ENCODE assay signal across 22 mouse cellular contexts in the genomic region with DNA sequence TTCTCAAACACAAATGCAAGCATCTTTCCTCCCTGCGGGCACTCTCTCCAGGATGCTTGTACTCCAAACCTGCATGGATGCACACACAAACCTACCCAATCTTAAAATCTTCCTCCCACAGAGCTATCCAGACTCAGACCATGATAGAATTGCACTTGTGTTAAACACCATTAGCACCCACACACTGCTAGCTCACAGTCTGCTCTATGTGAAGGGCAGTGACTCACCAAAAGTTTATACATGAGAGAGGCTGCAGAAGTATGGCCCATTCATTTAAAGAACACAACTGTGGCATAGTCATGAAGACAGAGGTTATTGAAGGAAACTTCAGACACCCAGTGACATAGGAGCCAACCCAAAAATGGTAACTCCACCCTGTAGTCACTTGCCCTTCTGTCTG. TPM values are rescaled to one million over a fixed set of nuclear protein-coding genes. Genes with fewer than 3 reads are reported as not detected.
A peak's percentile ranks its signal among the peaks of the same experiment; 100 is the strongest.
DNase-seq lines count a peak whose midpoint lies in the region; ATAC-seq lines count a peak whose summit lies in the region.
"Had no signal": no experiment of that assay in that cellular context is flagged by ENCODE, and none has a peak within 500 bp of the region (broad histone marks: within the 10 kb centered on the region; RNA-seq: fewer than 3 reads in every experiment).

No protein-coding gene starts in this region.

- no peak overlapping the region for H3K9ac ChIP-seq in forebrain, embryonic 11.5 days (ENCODE audit: low read length)
- no peak overlapping the region for H3K9ac ChIP-seq in forebrain, embryonic 13.5 days
- H3K9ac ChIP-seq: embryonic facial prominence, embryonic 13.5 days; embryonic facial prominence, embryonic 15.5 days had no signal

- H3K4me1 ChIP-seq in forebrain, embryonic 11.5 days (replicated peaks; ENCODE audit: control insufficient read depth, insufficient read depth, low read length) = peaks cover 16% of the 10 kb centered on the region
- peaks cover 40% of the 10 kb centered on the region for H3K4me1 ChIP-seq in forebrain, embryonic 13.5 days
- H3K4me1 ChIP-seq: embryonic facial prominence, embryonic 15.5 days had no signal

- H3K4me2 ChIP-seq in forebrain, embryonic 11.5 days (ENCODE audit: low read depth, low read length, severe bottlenecking) = no peak overlapping the region
- no peak overlapping the region for H3K4me2 ChIP-seq in forebrain, embryonic 13.5 days
- H3K4me2 ChIP-seq: embryonic facial prominence, embryonic 13.5 days; embryonic facial prominence, embryonic 15.5 days had no signal

- no peak overlapping the region for H3K27ac ChIP-seq in forebrain, embryonic 11.5 days (ENCODE audit: low read depth, low read length)
- H3K27ac ChIP-seq in forebrain, embryonic 13.5 days = no peak overlapping the region
- H3K27ac ChIP-seq: embryonic facial prominence, embryonic 13.5 days; embryonic facial prominence, embryonic 15.5 days had no signal

- H3K4me3 ChIP-seq in forebrain, embryonic 11.5 days (ENCODE audit: low read depth, low read length) = no peak overlapping the region
- no peak overlapping the region for H3K4me3 ChIP-seq in forebrain, embryonic 13.5 days
- H3K4me3 ChIP-seq: embryonic facial prominence, embryonic 13.5 days; embryonic facial prominence, embryonic 15.5 days; erythroblast, embryonic 14.5 days had no signal

- ATAC-seq in forebrain, embryonic 11.5 days (replicated peaks; ENCODE audit: low FRiP score) = no peak
- ATAC-seq in forebrain, embryonic 13.5 days = no peak
- ATAC-seq: activated CD4-positive, CD25-positive, alpha-beta regulatory T cell, adult 4 months; Patski had no signal

- 74% methylated on average over 1 of the region's 1 CpGs for WGBS in forebrain, embryonic 11.5 days
- WGBS in forebrain, embryonic 13.5 days = 52% methylated on average over 1 of the region's 1 CpGs

- no peaks in the 10 kb centered on the region for H3K36me3 ChIP-seq in forebrain, embryonic 11.5 days (ENCODE audit: control insufficient read depth, insufficient read depth, low read length)
- H3K36me3 ChIP-seq in forebrain, embryonic 13.5 days (ENCODE audit: poor library complexity, severe bottlenecking) = no peaks in the 10 kb centered on the region
- H3K36me3 ChIP-seq: embryonic facial prominence, embryonic 13.5 days; embryonic facial prominence, embryonic 15.5 days had no signal

- peak; percentile 49 for DNase-seq in forebrain, embryonic 11.5 days (ENCODE audit: low spot score)
- peak; percentile 37 for DNase-seq in heart, adult 11 months
- no peak for DNase-seq in heart, adult 9 months (ENCODE audit: low spot score in 2 of 2)
- DNase-seq in right cerebral cortex, postnatal 14 days = peak; percentile 0
- no peak for DNase-seq in right cerebral cortex, postnatal 25 days
- peak; percentile 31 for DNase-seq in brain, adult 2 months (ENCODE audit: low read depth, low spot score)
- no peak for DNase-seq in cerebellum, postnatal 10 days
- DNase-seq: adrenal gland, adult 8-10 months; adrenal gland, postnatal 14 days; adrenal gland, postnatal 36 days; cerebellum, adult 11 months; cerebellum, adult 18-20 months; cerebellum, adult 8-10 months; cerebellum, adult 9-11 months; cerebellum, postnatal 25 days had no signal

- peaks cover 33% of the 10 kb centered on the region for H3K27me3 ChIP-seq in forebrain, embryonic 11.5 days (ENCODE audit: control insufficient read depth, insufficient read depth, low read length)
- H3K27me3 ChIP-seq in forebrain, embryonic 13.5 days = peaks cover 90% of the 10 kb centered on the region

- H3K9me3 ChIP-seq in forebrain, embryonic 11.5 days (ENCODE audit: control insufficient read depth, low read length) = no peaks in the 10 kb centered on the region
- no peaks in the 10 kb centered on the region for H3K9me3 ChIP-seq in forebrain, embryonic 13.5 days (replicated peaks)
- H3K9me3 ChIP-seq: embryonic facial prominence, embryonic 13.5 days; embryonic facial prominence, embryonic 15.5 days had no signal

RNA-seq across cellular contexts. Expression of a gene that starts 16.0 kb away (rescaled TPM):
- 17.1 and 17.5 TPM in 2 replicates for polyA plus RNA-seq in forebrain, embryonic 11.5 days (2014; fragmentation: Nextera tagmentation; extraction: Ambion mirVana)
- 18.2 and 22.4 TPM in 2 replicates for polyA plus RNA-seq in forebrain, embryonic 13.5 days (2015; fragmentation: Nextera tagmentation; extraction: Ambion mirVana)
- polyA plus RNA-seq: activated CD4-positive, CD25-positive, alpha-beta regulatory T cell, adult 4 months; C2C12; erythroblast, embryonic 14.5 days had no signal

RNA-seq across cellular contexts. Expression of a gene that starts 58.7 kb away (rescaled TPM):
- polyA plus RNA-seq in forebrain, embryonic 11.5 days (2014; fragmentation: Nextera tagmentation; extraction: Ambion mirVana) = 12.5 and 12.6 TPM in 2 replicates
- polyA plus RNA-seq in forebrain, embryonic 13.5 days (2015; fragmentation: Nextera tagmentation; extraction: Ambion mirVana) = 0.37 and 0.74 TPM in 2 replicates
- polyA plus RNA-seq: activated CD4-positive, CD25-positive, alpha-beta regulatory T cell, adult 4 months; C2C12; erythroblast, embryonic 14.5 days; Patski had no signal

Comparison
In these comparisons a context has a peak if more than half of its experiments do, and no peak if none do; other contexts are left out.
1. DNase-seq: peak in forebrain, embryonic 11.5 days (single experiment), heart, adult 11 months (single experiment), right cerebral cortex, postnatal 14 days (single experiment) and brain, adult 2 months (single experiment); none in heart, adult 9 months (0 of 2), right cerebral cortex, postnatal 25 days (single experiment) and cerebellum, postnatal 10 days (0 of 2).